Mouse (Mus musculus): ENCODE results near the gene Syap1. TPM values are rescaled to one million over a fixed set of nuclear protein-coding genes. Genes with fewer than 3 reads are reported as not detected.

Syap1 gene
- polyA plus RNA-seq, 1 experiment: 9.1 TPM

DNA sequence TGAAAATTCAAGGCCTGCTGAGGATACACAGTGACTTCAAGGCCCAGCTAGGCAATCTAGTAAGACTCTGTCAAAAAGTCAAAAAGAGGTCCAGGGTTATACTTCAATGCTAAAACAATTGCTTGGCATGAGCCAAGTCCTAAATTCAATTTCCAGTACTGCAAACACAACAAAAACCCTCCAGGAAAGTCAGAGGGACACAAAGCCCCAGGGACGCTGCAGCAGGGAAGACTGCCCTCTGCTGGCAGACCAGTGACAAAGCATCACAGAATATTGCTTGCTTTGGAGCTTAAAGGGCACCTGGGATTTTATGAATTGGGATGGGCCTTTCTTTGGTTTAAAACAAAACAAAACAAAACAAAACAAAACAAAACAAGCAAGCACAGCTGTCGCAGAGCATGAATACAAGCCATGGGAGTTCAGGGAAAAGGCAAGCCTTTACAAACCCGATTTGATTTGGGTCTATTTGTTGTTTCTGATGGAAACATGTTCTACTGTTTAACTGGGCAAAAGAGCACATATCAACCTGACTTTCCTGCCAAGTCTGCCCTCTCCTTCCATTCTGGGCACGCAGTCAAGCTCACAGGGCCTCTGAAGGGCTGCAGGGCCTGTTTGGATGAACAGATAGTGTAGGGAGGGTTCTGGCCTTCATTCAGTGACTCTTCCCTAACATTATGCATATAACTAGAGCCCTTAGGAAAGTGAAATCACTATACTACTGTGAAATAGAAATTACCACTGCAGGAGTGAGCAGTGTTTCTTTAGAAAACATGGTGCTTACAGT is 16.3 kb downstream of the Syap1 start:
- H3K27ac ChIP-seq (ENCODE audit: control insufficient read depth, insufficient read depth, low read length): no peak overlapping the region
- peaks cover 4% of the 10 kb centered on the region for H3K4me1 ChIP-seq (replicated peaks; ENCODE audit: control insufficient read depth, insufficient read depth, low read length)
- TF ChIP-seq POLR2A (IDR thresholded peaks at IDR 0.05; ENCODE audit: control insufficient read depth, extremely low read depth, insufficient read depth, low read length, poor library complexity): no peak
- TF ChIP-seq CTCF (IDR thresholded peaks at IDR 0.05; ENCODE audit: borderline replicate concordance, control insufficient read depth, extremely low read depth, insufficient read depth, low read length, poor library complexity): no peak
- 60% methylated on average over 4 of the region's 4 CpGs for WGBS
- H3K4me3 ChIP-seq (ENCODE audit: control insufficient read depth, insufficient read depth, low read length): no peak overlapping the region
- no peaks in the 10 kb centered on the region; the same call in 1 of the 2 replicates for H3K36me3 ChIP-seq (ENCODE audit: control insufficient read depth, insufficient read depth, low read length)
- peak; percentile 21 for DNase-seq
- no peaks in the 10 kb centered on the region for H3K27me3 ChIP-seq (ENCODE audit: control insufficient read depth, insufficient read depth, low read length)

DNA sequence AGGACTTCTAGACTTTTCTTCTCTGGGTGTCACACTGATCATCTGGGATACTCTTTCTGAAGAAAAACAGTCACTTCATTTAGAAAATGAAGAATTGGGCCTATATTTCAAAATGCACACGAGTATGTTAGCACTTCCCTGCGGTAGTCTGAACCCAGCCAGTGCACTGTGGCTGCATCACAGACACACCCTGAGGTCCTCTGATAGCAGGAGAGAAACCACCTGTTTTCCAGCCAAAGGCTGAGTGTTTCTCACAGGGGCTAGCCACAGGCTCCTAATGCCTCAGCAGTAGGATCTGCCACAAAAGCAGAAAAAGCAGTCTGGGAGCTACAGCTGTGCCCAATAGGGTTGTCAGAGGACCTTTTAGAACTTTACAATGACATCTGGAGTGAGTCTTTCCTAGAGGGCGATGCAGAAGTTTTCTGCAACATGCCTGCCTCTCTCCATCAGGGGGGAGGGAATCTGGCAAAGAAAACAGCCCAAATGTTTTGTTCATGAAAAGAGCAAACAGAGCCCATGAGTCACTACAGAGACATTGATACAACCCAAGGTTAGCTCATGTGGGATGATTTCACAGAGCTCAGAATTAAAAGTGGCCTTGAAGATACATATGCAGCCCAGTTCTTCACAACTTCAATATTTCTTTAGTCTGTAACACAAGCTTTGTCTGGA is 19.8 kb downstream of the Syap1 start:
- H3K36me3 ChIP-seq (ENCODE audit: control insufficient read depth, insufficient read depth, low read length): no peaks in the 10 kb centered on the region; the same call in 1 of the 2 replicates
- DNase-seq: no peak
- 15% methylated on average over 3 of the region's 3 CpGs for WGBS

DNA sequence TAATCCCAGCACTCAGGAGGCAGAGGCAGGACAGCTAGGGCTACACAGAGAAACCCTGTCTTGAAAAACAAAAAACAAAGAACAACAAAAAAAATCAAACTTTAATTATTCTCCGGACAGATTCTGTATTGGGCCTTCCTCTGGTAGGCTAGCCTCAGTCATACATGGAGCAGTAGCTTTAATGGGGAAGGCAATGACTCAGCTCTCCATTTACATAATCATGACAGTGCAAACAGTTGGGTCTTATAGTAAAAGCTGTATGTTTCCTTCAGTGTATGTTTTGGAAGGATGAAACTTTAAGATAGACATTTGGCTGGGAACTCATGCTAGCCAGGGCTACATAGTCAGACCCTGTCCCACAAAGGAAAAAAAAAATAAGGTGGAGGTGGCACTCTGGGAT is 39.6 kb downstream of the Syap1 start:
- H3K27me3 ChIP-seq (ENCODE audit: control insufficient read depth, insufficient read depth, low read length): no peaks in the 10 kb centered on the region
- TF ChIP-seq POLR2A (IDR thresholded peaks at IDR 0.05; ENCODE audit: control insufficient read depth, extremely low read depth, insufficient read depth, low read length, poor library complexity) (no peak), CTCF (IDR thresholded peaks at IDR 0.05; ENCODE audit: borderline replicate concordance, control insufficient read depth, extremely low read depth, insufficient read depth, low read length, poor library complexity) (no peak)
- no peak for DNase-seq
- H3K4me3 ChIP-seq (ENCODE audit: control insufficient read depth, insufficient read depth, low read length): no peak overlapping the region
- H3K27ac ChIP-seq (ENCODE audit: control insufficient read depth, insufficient read depth, low read length): no peak overlapping the region
- H3K4me1 ChIP-seq (replicated peaks; ENCODE audit: control insufficient read depth, insufficient read depth, low read length): no peaks in the 10 kb centered on the region; the same call in 1 of the 2 replicates
- 71% methylated on average over 1 of the region's 1 CpGs for WGBS
- H3K36me3 ChIP-seq (ENCODE audit: control insufficient read depth, insufficient read depth, low read length): no peaks in the 10 kb centered on the region

More for the DNA sequence above, 19.8 kb downstream of the Syap1 start:
- no peak for TF ChIP-seq CTCF (IDR thresholded peaks at IDR 0.05; ENCODE audit: borderline replicate concordance, control insufficient read depth, extremely low read depth, insufficient read depth, low read length, poor library complexity)
- TF ChIP-seq POLR2A (IDR thresholded peaks at IDR 0.05; ENCODE audit: control insufficient read depth, extremely low read depth, insufficient read depth, low read length, poor library complexity): no peak
- Histone ChIP-seq H3K27ac (ENCODE audit: control insufficient read depth, insufficient read depth, low read length) (no peak overlapping the region), H3K27me3 (ENCODE audit: control insufficient read depth, insufficient read depth, low read length) (no peaks in the 10 kb centered on the region), H3K4me1 (replicated peaks; ENCODE audit: control insufficient read depth, insufficient read depth, low read length) (peaks cover 4% of the 10 kb centered on the region), H3K4me3 (ENCODE audit: control insufficient read depth, insufficient read depth, low read length) (no peak overlapping the region)

DNA sequence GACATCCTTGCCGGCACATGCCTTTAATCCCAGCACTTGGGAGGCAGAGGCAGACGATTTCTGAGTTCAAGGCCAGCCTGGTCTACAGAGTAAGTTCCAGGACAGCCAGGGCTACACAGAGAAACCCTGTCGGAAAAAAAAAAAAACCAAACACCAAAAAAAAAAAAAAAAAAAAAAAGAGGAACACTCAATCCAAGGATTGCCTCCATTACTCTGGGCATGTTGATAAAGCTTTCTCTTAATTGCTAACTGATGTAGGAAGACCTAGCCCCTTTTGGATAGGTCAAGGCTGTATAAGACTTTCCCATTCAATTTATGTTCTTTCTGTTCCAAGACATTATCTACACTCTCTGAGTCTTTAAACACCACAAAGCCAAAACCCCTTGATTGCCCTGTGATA is 42.7 kb downstream of the Syap1 start:
- Histone ChIP-seq H3K4me1 (replicated peaks; ENCODE audit: control insufficient read depth, insufficient read depth, low read length) (no peaks in the 10 kb centered on the region; the same call in 1 of the 2 replicates), H3K27me3 (ENCODE audit: control insufficient read depth, insufficient read depth, low read length) (no peaks in the 10 kb centered on the region), H3K27ac (ENCODE audit: control insufficient read depth, insufficient read depth, low read length) (no peak overlapping the region), H3K4me3 (ENCODE audit: control insufficient read depth, insufficient read depth, low read length) (no peak overlapping the region), H3K36me3 (ENCODE audit: control insufficient read depth, insufficient read depth, low read length) (no peaks in the 10 kb centered on the region)
- TF ChIP-seq POLR2A (IDR thresholded peaks at IDR 0.05; ENCODE audit: control insufficient read depth, extremely low read depth, insufficient read depth, low read length, poor library complexity) (no peak), CTCF (IDR thresholded peaks at IDR 0.05; ENCODE audit: borderline replicate concordance, control insufficient read depth, extremely low read depth, insufficient read depth, low read length, poor library complexity) (no peak)
- WGBS: 94% methylated on average over 3 of the region's 3 CpGs
- no peak for DNase-seq

DNA sequence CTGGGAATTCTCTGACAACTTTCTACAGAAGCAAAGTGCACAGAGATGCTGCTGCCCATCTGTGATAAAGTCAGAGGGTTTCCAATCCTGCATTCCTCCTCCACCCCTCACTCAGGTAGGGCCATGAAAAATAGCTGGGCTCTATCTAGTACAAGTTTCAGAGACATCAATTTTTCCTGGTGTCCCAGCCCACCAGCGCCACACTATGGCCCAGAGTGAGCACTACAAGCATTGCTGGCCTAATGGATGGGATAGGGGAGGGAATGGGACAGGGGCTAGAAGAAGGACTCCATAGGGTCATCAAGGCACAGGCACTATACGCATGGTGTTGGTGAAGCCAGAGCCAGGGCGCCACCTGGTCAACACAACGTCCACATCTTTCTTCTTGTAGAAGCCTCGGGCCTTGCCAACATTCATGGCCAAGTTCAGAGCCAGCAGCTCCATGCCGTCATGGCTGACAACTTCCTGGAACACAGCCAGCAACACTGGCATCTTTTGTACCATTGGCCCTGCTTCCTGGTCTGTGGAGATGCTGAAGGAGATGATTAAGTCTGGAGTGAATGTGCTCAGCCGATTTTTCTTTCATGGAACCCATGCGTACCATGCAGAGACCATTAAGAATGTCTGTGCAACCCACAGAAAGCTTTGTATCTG is 43.7 kb downstream of the Syap1 start:
- no peaks in the 10 kb centered on the region for H3K36me3 ChIP-seq (ENCODE audit: control insufficient read depth, insufficient read depth, low read length)
- no peak for DNase-seq
- no peaks in the 10 kb centered on the region for H3K27me3 ChIP-seq (ENCODE audit: control insufficient read depth, insufficient read depth, low read length)
- 90% methylated on average over 8 of the region's 8 CpGs for WGBS
- H3K4me1 ChIP-seq (replicated peaks; ENCODE audit: control insufficient read depth, insufficient read depth, low read length): no peaks in the 10 kb centered on the region; the same call in 1 of the 2 replicates
- no peak for TF ChIP-seq POLR2A (IDR thresholded peaks at IDR 0.05; ENCODE audit: control insufficient read depth, extremely low read depth, insufficient read depth, low read length, poor library complexity)
- no peak overlapping the region for H3K4me3 ChIP-seq (ENCODE audit: control insufficient read depth, insufficient read depth, low read length)
- H3K27ac ChIP-seq (ENCODE audit: control insufficient read depth, insufficient read depth, low read length): no peak overlapping the region

DNA sequence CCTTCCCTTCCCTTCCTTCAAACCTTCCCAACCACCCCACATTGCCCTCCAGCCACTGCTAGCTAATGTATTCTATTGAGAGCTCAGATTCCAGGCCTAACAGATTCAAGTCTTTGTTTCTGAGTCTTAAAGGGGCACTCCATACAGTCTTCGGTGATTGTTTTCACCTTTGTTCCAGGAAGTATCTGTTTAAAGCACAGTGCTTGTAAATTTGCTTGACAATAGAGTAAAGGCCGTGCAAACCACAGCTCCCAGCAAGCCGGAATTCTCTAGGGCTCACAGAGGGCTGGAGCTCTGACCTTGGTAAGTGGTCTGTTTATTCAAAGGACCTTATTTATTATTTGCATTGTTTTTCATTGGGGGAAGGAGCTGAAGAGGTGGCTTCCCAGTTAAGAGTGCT is 56.1 kb downstream of the Syap1 start:
- H3K27me3 ChIP-seq (ENCODE audit: control insufficient read depth, insufficient read depth, low read length): no peaks in the 10 kb centered on the region
- no peak overlapping the region for H3K4me3 ChIP-seq (ENCODE audit: control insufficient read depth, insufficient read depth, low read length)
- WGBS: 68% methylated on average over 3 of the region's 3 CpGs
- no peaks in the 10 kb centered on the region for H3K36me3 ChIP-seq (ENCODE audit: control insufficient read depth, insufficient read depth, low read length)
- TF ChIP-seq POLR2A (IDR thresholded peaks at IDR 0.05; ENCODE audit: control insufficient read depth, extremely low read depth, insufficient read depth, low read length, poor library complexity) (no peak), CTCF (IDR thresholded peaks at IDR 0.05; ENCODE audit: borderline replicate concordance, control insufficient read depth, extremely low read depth, insufficient read depth, low read length, poor library complexity) (no peak)
- H3K27ac ChIP-seq (ENCODE audit: control insufficient read depth, insufficient read depth, low read length): peak overlapping the region; percentile 43
- DNase-seq: no peak
- H3K4me1 ChIP-seq (replicated peaks; ENCODE audit: control insufficient read depth, insufficient read depth, low read length): no peaks in the 10 kb centered on the region

All from thymus, adult 2 months (tissue).